Mouse (Mus musculus): ENCODE measurements around the gene Med13l. TPM values are rescaled to one million over a fixed set of nuclear protein-coding genes. Genes with fewer than 3 reads are reported as not detected.
A peak's percentile ranks its signal among the peaks of the same experiment; 100 is the strongest.

The Med13l gene
- polyA plus RNA-seq, 1 experiment from 2014 or later: 9.8 TPM

- WGBS: 71% methylated on average over 2 of the region's 2 CpGs
- ATAC-seq (ENCODE audit: low FRiP score): no peak
- no peak for DNase-seq (ENCODE audit: low spot score, missing footprints)
- H3K9ac ChIP-seq (ENCODE audit: low read length): no peak overlapping the region
- H3K9me3 ChIP-seq (ENCODE audit: control insufficient read depth, low read length): no peaks in the 10 kb centered on the region
- H3K4me2 ChIP-seq: no peak overlapping the region
- H3K36me3 ChIP-seq (ENCODE audit: control insufficient read depth, insufficient read depth, low read length): peaks cover 22% of the 10 kb centered on the region; the same call in 1 of the 2 replicates
- H3K4me1 ChIP-seq (ENCODE audit: control insufficient read depth, insufficient read depth, low read length): no peaks in the 10 kb centered on the region
- no peaks in the 10 kb centered on the region for H3K27me3 ChIP-seq (ENCODE audit: control insufficient read depth, insufficient read depth, low read length)
- H3K27ac ChIP-seq (ENCODE audit: low read depth, low read length): no peak overlapping the region
- H3K4me3 ChIP-seq (ENCODE audit: low read depth, low read length): no peak overlapping the region
These were observed 195.6 kb downstream of the Med13l start for GRCm38 (mm10) chr5:118756078-118756477.

DNA sequence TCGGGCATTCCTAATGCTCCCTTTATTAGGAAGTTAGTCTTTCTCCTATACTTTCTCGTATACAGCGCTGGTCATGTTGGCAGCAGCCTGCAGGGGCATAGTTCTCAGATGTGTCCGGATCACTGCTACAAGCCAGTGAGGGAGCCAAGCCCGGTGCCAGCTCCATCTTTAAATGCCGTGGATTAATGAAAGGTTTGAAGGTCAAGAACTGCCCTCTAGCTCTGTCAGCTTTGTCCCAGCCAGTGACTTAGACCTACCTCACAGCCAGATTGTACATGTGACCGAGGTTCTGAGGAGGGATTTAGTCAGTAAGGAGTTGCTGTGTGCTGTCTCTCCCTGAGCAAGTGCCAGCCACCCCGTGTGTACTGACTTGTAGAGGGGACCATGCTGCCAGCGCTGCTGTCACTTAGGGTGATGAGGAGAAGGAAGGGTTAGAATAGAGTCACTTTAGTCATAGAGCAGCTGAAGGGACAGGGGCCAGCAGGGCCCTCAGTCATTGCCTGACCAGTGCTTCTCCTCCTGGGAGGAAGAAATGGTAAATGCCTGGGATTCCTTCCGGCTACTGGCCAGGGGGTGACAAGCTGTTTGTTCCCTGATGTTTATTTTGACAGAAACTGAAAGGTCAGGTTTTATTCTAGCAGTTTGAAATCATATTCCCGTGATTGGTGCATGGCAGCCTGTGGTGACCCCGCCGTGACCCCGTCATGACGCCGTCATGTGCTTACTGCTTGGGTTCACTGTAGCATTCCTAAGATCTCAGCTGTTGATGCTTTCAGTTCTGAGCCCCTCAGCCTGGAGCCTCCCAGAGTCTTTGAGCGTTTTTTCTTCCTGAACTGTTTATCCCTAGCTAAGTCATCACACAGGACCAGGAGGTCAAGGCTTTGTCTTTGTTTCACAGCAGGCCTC lies 197.2 kb downstream of the Med13l start:
- Histone ChIP-seq H3K9me3 (ENCODE audit: control insufficient read depth, low read length) (no peaks in the 10 kb centered on the region), H3K4me1 (ENCODE audit: control insufficient read depth, insufficient read depth, low read length) (no peaks in the 10 kb centered on the region), H3K4me2 (no peak overlapping the region), H3K4me3 (ENCODE audit: low read depth, low read length) (no peak overlapping the region), H3K36me3 (ENCODE audit: control insufficient read depth, insufficient read depth, low read length) (peaks cover 16% of the 10 kb centered on the region; the same call in 1 of the 2 replicates), H3K27ac (ENCODE audit: low read depth, low read length) (no peak overlapping the region), H3K27me3 (ENCODE audit: control insufficient read depth, insufficient read depth, low read length) (no peaks in the 10 kb centered on the region), H3K9ac (ENCODE audit: low read length) (no peak overlapping the region)
- WGBS: 65% methylated on average over 17 of the region's 17 CpGs
- ATAC-seq (ENCODE audit: low FRiP score) (no peak), DNase-seq (ENCODE audit: low spot score, missing footprints) (no peak)

DNA sequence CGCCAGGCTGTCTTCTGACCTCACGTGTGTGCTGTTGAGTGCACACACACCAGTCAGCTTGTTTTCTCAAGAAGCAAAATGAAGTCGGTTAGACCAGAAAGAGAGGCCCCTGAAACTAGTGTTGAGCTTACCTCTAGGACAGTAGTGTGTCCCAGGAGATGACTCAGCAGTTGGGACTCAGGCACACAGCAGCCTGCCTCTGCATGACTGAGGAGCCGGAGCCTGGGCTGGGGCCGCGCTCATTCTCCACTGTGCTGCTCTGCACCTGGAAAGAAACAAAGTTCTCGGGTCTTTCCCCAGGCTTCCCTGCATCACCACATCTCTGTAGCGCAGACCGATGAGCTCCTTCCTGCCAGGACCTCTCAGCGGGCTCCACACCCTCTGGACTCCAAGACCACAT lies 200.5 kb downstream of the Med13l start:
- Histone ChIP-seq H3K27me3 (ENCODE audit: control insufficient read depth, insufficient read depth, low read length) (no peaks in the 10 kb centered on the region), H3K4me3 (ENCODE audit: low read depth, low read length) (no peak overlapping the region), H3K9me3 (ENCODE audit: control insufficient read depth, low read length) (no peaks in the 10 kb centered on the region), H3K4me1 (ENCODE audit: control insufficient read depth, insufficient read depth, low read length) (no peaks in the 10 kb centered on the region), H3K27ac (ENCODE audit: low read depth, low read length) (no peak overlapping the region), H3K9ac (ENCODE audit: low read length) (no peak overlapping the region), H3K36me3 (ENCODE audit: control insufficient read depth, insufficient read depth, low read length) (peaks cover 21% of the 10 kb centered on the region; the same call in 1 of the 2 replicates), H3K4me2 (no peak overlapping the region)
- no peak for ATAC-seq (ENCODE audit: low FRiP score)
- no peak for DNase-seq (ENCODE audit: low spot score, missing footprints)
- WGBS: 93% methylated on average over 10 of the region's 10 CpGs

- Histone ChIP-seq H3K9me3 (ENCODE audit: control insufficient read depth, low read length) (no peaks in the 10 kb centered on the region), H3K27ac (ENCODE audit: low read depth, low read length) (no peak overlapping the region), H3K4me3 (ENCODE audit: low read depth, low read length) (no peak overlapping the region), H3K36me3 (ENCODE audit: control insufficient read depth, insufficient read depth, low read length) (peaks cover 18% of the 10 kb centered on the region; the same call in 1 of the 2 replicates), H3K4me1 (ENCODE audit: control insufficient read depth, insufficient read depth, low read length) (no peaks in the 10 kb centered on the region), H3K27me3 (ENCODE audit: control insufficient read depth, insufficient read depth, low read length) (no peaks in the 10 kb centered on the region), H3K9ac (ENCODE audit: low read length) (no peak overlapping the region), H3K4me2 (no peak overlapping the region)
- DNase-seq (ENCODE audit: low spot score, missing footprints) (no peak), ATAC-seq (ENCODE audit: low FRiP score) (no peak)
- WGBS: 89% methylated on average over 18 of the region's 18 CpGs
These were observed 202.2 kb downstream of the Med13l start for GRCm38 (mm10) chr5:118762499-118763185.

DNA sequence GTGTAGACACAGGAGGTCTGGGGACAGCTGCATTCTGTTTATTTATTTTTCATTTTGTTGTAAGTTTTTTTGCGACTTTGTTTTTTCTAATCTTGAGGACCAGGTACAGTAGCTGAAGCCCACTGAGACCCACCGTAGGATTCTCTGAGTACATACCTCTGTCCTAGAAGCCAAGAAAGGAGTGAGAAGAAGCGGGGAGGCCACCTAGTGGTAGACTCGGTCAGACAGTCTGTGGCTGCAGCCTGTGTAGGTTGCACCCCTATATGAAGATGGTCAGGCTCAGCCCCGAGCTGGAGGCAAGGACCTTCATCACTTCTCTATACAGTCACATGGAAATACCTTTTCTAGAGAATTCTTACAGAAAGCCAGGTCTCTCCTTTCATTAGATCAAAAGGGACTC lies 202.9 kb downstream of the Med13l start:
- 58% methylated on average over 5 of the region's 5 CpGs for WGBS
- Histone ChIP-seq H3K9ac (ENCODE audit: low read length) (no peak overlapping the region), H3K4me3 (ENCODE audit: low read depth, low read length) (no peak overlapping the region), H3K36me3 (ENCODE audit: control insufficient read depth, insufficient read depth, low read length) (peaks cover 18% of the 10 kb centered on the region; the same call in 1 of the 2 replicates), H3K27ac (ENCODE audit: low read depth, low read length) (no peak overlapping the region), H3K27me3 (ENCODE audit: control insufficient read depth, insufficient read depth, low read length) (no peaks in the 10 kb centered on the region), H3K9me3 (ENCODE audit: control insufficient read depth, low read length) (no peaks in the 10 kb centered on the region), H3K4me1 (ENCODE audit: control insufficient read depth, insufficient read depth, low read length) (no peaks in the 10 kb centered on the region), H3K4me2 (no peak overlapping the region)
- ATAC-seq (ENCODE audit: low FRiP score): no peak
- no peak for DNase-seq (ENCODE audit: low spot score, missing footprints)

- no peaks in the 10 kb centered on the region for H3K9me3 ChIP-seq (ENCODE audit: control insufficient read depth, low read length)
- H3K4me3 ChIP-seq (ENCODE audit: low read depth, low read length): no peak overlapping the region
- DNase-seq (ENCODE audit: low spot score, missing footprints) (no peak), ATAC-seq (ENCODE audit: low FRiP score) (peak; percentile 46; the same call in 1 of the 2 replicates)
- no peaks in the 10 kb centered on the region for H3K27me3 ChIP-seq (ENCODE audit: control insufficient read depth, insufficient read depth, low read length)
- H3K27ac ChIP-seq (ENCODE audit: low read depth, low read length): no peak overlapping the region
- H3K4me2 ChIP-seq: no peak overlapping the region
- H3K9ac ChIP-seq (ENCODE audit: low read length): no peak overlapping the region
- WGBS: 63% methylated on average over 6 of the region's 6 CpGs
- no peaks in the 10 kb centered on the region for H3K4me1 ChIP-seq (ENCODE audit: control insufficient read depth, insufficient read depth, low read length)
- H3K36me3 ChIP-seq (ENCODE audit: control insufficient read depth, insufficient read depth, low read length): no peaks in the 10 kb centered on the region
These were observed 208.7 kb downstream of the Med13l start for GRCm38 (mm10) chr5:118769143-118769542.

- no peaks in the 10 kb centered on the region for H3K36me3 ChIP-seq (ENCODE audit: control insufficient read depth, insufficient read depth, low read length)
- no peaks in the 10 kb centered on the region for H3K27me3 ChIP-seq (ENCODE audit: control insufficient read depth, insufficient read depth, low read length)
- no peak for DNase-seq (ENCODE audit: low spot score, missing footprints)
- H3K4me1 ChIP-seq (ENCODE audit: control insufficient read depth, insufficient read depth, low read length): no peaks in the 10 kb centered on the region
- no peak overlapping the region for H3K4me2 ChIP-seq
- no peak overlapping the region for H3K27ac ChIP-seq (ENCODE audit: low read depth, low read length)
- no peak for ATAC-seq (ENCODE audit: low FRiP score)
- WGBS: 30% methylated on average over 3 of the region's 3 CpGs
- H3K9ac ChIP-seq (ENCODE audit: low read length): no peak overlapping the region
- H3K9me3 ChIP-seq (ENCODE audit: control insufficient read depth, low read length): no peaks in the 10 kb centered on the region
- no peak overlapping the region for H3K4me3 ChIP-seq (ENCODE audit: low read depth, low read length)
These were observed 213.4 kb downstream of the Med13l start for GRCm38 (mm10) chr5:118773866-118774265.

DNA sequence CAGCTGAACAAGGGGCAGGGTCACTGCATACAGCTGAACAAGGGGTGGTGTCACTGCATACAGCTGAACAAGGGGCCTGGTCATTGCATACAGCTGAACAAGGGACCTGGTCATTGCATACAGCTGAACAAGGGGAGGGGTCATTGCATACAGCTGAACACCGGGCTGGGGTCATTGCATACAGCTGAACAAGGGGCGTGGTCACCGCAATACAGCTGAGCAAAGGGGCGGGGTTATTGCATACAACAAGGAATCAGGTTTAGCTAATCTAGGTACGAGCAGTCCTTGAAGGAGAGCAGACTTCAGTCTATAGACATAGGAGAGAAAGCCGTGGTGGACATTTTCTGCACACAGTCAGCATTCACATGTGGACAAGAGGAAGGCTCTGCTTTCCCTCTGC lies 215.9 kb downstream of the Med13l start:
- Histone ChIP-seq H3K27ac (ENCODE audit: low read depth, low read length) (no peak overlapping the region), H3K36me3 (ENCODE audit: control insufficient read depth, insufficient read depth, low read length) (no peaks in the 10 kb centered on the region), H3K4me2 (no peak overlapping the region), H3K4me1 (ENCODE audit: control insufficient read depth, insufficient read depth, low read length) (no peaks in the 10 kb centered on the region), H3K9ac (ENCODE audit: low read length) (no peak overlapping the region), H3K27me3 (ENCODE audit: control insufficient read depth, insufficient read depth, low read length) (no peaks in the 10 kb centered on the region; the same call in 1 of the 2 replicates), H3K9me3 (ENCODE audit: control insufficient read depth, low read length) (no peaks in the 10 kb centered on the region), H3K4me3 (ENCODE audit: low read depth, low read length) (no peak overlapping the region)
- ATAC-seq (ENCODE audit: low FRiP score) (no peak), DNase-seq (ENCODE audit: low spot score, missing footprints) (no peak)
- WGBS: 83% methylated on average over 6 of the region's 6 CpGs

- Histone ChIP-seq H3K36me3 (ENCODE audit: control insufficient read depth, insufficient read depth, low read length) (no peaks in the 10 kb centered on the region), H3K9ac (ENCODE audit: low read length) (no peak overlapping the region), H3K27me3 (ENCODE audit: control insufficient read depth, insufficient read depth, low read length) (no peaks in the 10 kb centered on the region; the same call in 1 of the 2 replicates), H3K27ac (ENCODE audit: low read depth, low read length) (no peak overlapping the region), H3K4me2 (no peak overlapping the region), H3K4me1 (ENCODE audit: control insufficient read depth, insufficient read depth, low read length) (no peaks in the 10 kb centered on the region), H3K4me3 (ENCODE audit: low read depth, low read length) (no peak overlapping the region), H3K9me3 (ENCODE audit: control insufficient read depth, low read length) (no peaks in the 10 kb centered on the region)
- peak; percentile 97 for DNase-seq (ENCODE audit: low spot score, missing footprints)
- 13% methylated on average over 17 of the region's 17 CpGs for WGBS
- 0 out of 2 replicates have a peak, but pooled peaks have one; percentile 44 for ATAC-seq (ENCODE audit: low FRiP score)
These were observed 221.1 kb downstream of the Med13l start for GRCm38 (mm10) chr5:118781598-118781997.

Measured in midbrain, embryonic 11.5 days (tissue).